Mouse (Mus musculus) T-helper 1 cell (primary cell): Measurements from ENCODE around the gene Lsm7.

Source experiments
- in situ Hi-C: fragments of 300-600 bp; cut with MboI, MseI; formaldehyde crosslinking; loops from one replicate; pipeline ENCODE4 v1.15.1; 2025; ENCODE audit warnings: high pct_unique_total_duplicates

Gene Lsm7

GRCm38 (mm10) chr10:80814800-80815199 is 40.2 kb downstream of the Lsm7 start:
- in situ Hi-C loops: no loop called here

DNA sequence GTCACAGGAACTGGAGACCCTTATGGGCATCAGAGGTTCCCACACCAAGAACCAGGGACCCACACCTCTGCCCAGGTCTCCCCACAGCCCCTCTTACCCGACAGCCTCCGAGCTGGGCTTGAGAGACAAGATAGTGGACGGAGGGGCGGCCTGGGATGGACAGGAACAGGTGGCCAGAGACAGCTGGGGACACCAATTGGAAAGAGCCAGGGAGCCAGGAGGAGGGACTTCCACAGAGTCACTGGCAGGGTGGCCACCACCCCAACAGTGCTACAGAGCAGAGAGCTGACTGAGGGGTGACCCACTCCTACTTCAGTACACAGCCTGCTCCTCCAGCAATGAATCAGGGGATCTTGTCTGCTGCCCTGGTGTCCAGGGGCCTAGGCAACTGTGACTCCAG is 41.6 kb downstream of the Lsm7 start, which contains the start of gene Jsrp1:
Gene Jsrp1, minus strand, starts transcription at position 133 of the 400 bp plus-strand sequence.
- in situ Hi-C loops: no loop called here

DNA sequence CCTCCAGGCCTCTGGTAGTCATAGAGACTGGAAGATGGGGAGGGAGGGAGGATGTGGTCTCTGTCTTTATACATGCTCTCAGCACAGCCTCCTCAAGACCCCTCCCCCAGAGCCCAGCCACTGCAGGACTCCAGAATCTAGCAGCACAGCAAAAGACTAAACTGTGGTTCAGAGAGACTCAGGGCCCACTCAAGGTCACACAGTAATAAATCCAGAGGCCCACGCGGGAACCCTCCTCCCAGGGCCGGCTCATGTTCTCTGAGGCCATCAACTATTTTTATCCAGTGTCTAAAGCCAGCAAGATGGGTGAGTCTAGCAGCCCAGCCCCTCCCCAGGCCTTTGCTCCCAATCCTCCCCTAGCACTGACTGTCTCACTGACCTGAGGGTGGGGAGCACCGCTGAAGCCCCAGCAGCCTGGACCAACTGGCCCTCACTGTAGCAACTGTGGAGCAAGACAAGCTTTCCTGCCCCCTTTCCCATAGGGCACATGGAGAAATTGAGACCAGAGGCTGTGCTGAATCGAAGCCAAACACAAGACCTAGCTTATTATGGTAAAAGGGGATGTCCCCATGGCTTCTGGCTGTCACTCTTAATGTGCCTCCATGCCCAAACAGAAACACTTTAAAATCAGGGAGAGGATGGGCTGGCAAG is 42.5 kb downstream of the Lsm7 start:
- in situ Hi-C loops: no loop called here

- in situ Hi-C loops: no loop called here
Observed at GRCm38 (mm10) chr10:80810084-80810483, 44.9 kb downstream of the Lsm7 start.

DNA sequence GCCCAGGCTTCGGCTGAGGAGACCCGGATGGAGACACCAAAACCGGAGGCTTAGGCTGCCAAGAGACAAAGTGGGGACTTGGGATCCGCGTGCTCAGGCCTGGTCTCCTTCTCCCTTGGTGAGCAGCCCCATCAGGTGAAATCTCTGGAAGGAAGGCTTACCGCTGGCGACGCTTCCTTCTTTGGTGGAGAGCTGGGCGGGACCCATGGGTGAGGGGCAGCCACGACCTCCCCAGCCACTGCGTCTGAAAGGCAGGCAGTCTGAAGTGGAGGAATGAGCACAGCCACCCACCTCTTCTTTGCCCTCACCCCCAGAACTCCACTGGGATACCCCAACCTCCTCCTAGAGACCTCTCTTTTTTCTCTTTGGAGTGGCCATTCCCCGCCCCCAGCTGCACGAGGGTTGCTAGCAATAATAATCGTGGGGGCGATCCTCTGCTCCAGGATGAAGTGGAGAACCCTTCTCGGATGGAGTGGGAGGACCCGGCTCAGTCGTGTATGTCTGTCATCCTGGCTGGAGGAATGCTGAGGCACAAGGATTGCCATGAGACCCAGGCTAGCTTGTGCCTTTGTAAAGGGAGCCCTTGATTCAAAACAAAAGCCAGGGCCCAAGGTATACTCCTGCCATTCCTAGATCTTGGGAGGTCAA is 45.9 kb downstream of the Lsm7 start:
- in situ Hi-C loops: no loop called here

GRCm38 (mm10) chr10:80808099-80808984 is 46.7 kb downstream of the Lsm7 start:
- in situ Hi-C loops: no loop called here

DNA sequence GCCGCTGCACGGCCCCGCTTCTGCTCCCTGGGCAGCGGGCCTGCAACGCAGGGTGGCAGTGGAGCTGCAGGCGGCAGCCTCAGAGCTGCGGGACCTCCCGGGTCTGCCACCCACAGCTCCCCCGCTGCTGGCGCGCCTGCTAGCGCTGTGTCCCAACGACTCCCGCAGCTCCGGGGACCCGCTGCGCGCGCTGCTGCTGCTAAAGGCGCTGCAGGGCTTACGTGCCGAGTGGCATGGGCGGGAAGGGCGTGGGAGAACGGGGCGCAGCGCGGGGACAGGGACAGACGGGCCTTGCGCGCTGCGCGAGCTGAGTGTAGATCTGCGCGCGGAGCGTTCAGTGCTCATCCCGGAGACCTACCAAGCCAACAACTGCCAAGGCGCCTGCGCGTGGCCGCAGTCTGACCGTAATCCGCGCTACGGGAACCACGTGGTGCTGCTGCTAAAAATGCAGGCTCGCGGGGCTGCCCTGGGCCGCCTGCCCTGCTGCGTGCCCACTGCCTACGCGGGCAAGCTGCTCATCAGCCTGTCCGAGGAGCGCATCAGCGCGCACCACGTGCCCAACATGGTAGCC is 47.9 kb downstream of the Lsm7 start:
- in situ Hi-C loops: no loop called here

GRCm38 (mm10) chr10:80806341-80807056 is 48.5 kb downstream of the Lsm7 start:
- in situ Hi-C loops: no loop called here

DNA sequence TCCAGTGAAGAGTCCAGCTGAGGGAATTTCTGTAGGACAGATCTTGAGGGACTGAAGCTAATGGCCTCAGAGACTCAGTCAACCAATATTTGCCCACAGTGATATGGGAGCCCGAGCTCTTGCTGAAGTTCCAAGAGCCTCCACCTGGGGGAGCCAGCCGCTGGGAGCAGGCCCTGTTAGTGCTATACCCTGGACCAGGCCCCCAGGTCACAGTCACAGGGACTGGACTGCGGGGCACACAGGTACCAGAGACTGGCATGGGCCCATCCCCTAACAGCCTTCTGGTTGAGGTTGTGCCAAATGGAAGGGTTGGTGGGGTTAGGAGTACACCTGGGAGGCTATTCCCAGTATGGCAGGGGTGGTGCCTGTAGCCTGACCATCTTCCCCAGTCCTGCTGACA is 49.1 kb downstream of the Lsm7 start:
- in situ Hi-C loops: no loop called here

- in situ Hi-C loops: no loop called here
Observed at GRCm38 (mm10) chr10:80805322-80805721, 49.7 kb downstream of the Lsm7 start.

- in situ Hi-C loops: no loop called here
Observed at GRCm38 (mm10) chr10:80804916-80805315, 50.1 kb downstream of the Lsm7 start, which contains the start of gene Amh. TSS of gene Amh (plus strand) at chr10:80805243.

- in situ Hi-C loops: no loop called here
Observed at GRCm38 (mm10) chr10:80804340-80804739, 50.7 kb downstream of the Lsm7 start.

GRCm38 (mm10) chr10:80802996-80803395 is 52.0 kb downstream of the Lsm7 start:
- in situ Hi-C loops: no loop called here
